Mouse (Mus musculus): Measurements from ENCODE around the gene Mertk. TPM values are rescaled to one million over a fixed set of nuclear protein-coding genes. Genes with fewer than 3 reads are reported as not detected.

The Mertk gene
- polyA plus RNA-seq, 1 experiment from 2014 or later: 5.4 TPM

DNA sequence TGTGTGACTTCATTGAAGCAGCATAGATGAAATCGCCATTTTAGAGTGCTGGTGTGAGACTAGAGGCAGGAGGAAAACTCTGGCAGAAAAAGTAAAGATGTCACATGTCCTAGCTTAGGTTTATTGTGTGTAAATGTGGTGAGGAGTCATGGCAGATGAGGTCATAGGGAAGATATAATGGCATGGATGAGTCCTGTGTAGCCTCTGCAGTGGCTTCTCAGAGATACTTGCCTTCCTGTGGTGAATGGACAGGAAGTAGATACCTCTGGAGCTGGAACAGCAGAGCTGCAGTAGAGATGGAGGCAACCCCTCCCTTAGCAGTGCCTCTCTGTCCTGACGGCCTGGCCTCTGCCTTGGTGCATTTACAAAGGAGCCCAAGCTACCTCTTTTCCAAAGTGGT, 140.7 kb downstream of the Mertk start:
- no peaks in the 10 kb centered on the region for H3K27me3 ChIP-seq (ENCODE audit: control insufficient read depth, insufficient read depth, low read length)
- no peaks in the 10 kb centered on the region for H3K9me3 ChIP-seq (ENCODE audit: control insufficient read depth, low read depth, low read length)
- H3K4me3 ChIP-seq (ENCODE audit: low read depth, low read length): no peak overlapping the region
- no peaks in the 10 kb centered on the region for H3K4me1 ChIP-seq (ENCODE audit: control insufficient read depth, insufficient read depth, low read length)
- peaks cover 43% of the 10 kb centered on the region for H3K36me3 ChIP-seq (ENCODE audit: control insufficient read depth, insufficient read depth, low read length)
- 90% methylated on average over 2 of the region's 2 CpGs for WGBS
- H3K27ac ChIP-seq (ENCODE audit: low read length): no peak overlapping the region
- H3K4me2 ChIP-seq (replicated peaks; ENCODE audit: low read depth, low read length): no peak overlapping the region
- no peak overlapping the region for H3K9ac ChIP-seq (replicated peaks; ENCODE audit: low read depth, low read length)
- ATAC-seq (ENCODE audit: insufficient number of reproducible peaks, insufficient read depth, low FRiP score, low read depth): no peak

DNA sequence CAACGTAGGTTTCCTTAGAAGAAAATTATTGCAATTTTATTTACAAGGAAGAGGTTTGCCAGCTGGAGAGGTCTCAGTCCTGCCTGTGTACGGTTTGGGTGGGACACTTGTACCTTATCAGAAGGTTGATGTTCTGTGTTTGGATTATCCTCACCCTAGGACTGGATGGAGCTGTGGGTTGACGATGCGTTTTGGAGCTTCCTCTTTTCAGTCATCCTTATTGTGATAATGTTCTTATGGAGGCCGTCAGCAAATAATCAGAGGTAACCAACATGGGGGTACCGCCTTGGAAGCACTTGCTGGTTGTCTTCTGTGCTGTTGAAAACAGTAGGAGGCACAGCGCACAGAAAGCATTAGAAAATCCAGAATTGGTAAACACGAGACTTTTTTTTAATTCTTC, 143.7 kb downstream of the Mertk start:
- Histone ChIP-seq H3K4me3 (ENCODE audit: low read depth, low read length) (no peak overlapping the region), H3K9ac (replicated peaks; ENCODE audit: low read depth, low read length) (no peak overlapping the region), H3K4me1 (ENCODE audit: control insufficient read depth, insufficient read depth, low read length) (no peaks in the 10 kb centered on the region), H3K36me3 (ENCODE audit: control insufficient read depth, insufficient read depth, low read length) (peaks cover 35% of the 10 kb centered on the region), H3K27me3 (ENCODE audit: control insufficient read depth, insufficient read depth, low read length) (no peaks in the 10 kb centered on the region), H3K9me3 (ENCODE audit: control insufficient read depth, low read depth, low read length) (no peaks in the 10 kb centered on the region), H3K4me2 (replicated peaks; ENCODE audit: low read depth, low read length) (no peak overlapping the region), H3K27ac (ENCODE audit: low read length) (no peak overlapping the region)
- ATAC-seq (ENCODE audit: insufficient number of reproducible peaks, insufficient read depth, low FRiP score, low read depth): no peak
- whole genome bisulfite sequencing: 84% methylated on average over 8 of the region's 8 CpGs

DNA sequence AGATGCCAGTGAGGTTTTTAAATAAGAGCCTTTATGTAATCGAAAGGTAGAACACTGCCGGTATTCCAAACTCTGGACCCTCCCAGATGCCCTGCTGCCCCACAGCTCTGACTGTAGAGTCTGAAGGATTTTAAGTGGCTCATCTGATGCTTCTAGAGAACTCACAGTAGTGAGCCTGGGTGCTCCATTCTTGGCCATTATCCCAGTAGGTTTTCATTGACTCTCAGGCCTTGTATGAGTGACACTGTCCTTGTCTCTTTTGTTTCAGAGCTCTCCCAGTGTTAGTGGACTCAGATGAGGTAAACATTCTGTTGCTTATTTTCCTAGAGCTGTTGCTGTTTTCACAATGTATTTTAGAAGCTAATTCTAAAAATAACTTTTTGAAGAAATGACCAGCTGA, 151.3 kb downstream of the Mertk start:
- no peak for ATAC-seq (ENCODE audit: insufficient number of reproducible peaks, insufficient read depth, low FRiP score, low read depth)
- Histone ChIP-seq H3K9ac (replicated peaks; ENCODE audit: low read depth, low read length) (no peak overlapping the region), H3K36me3 (ENCODE audit: control insufficient read depth, insufficient read depth, low read length) (peaks cover 29% of the 10 kb centered on the region), H3K4me1 (ENCODE audit: control insufficient read depth, insufficient read depth, low read length) (no peaks in the 10 kb centered on the region), H3K9me3 (ENCODE audit: control insufficient read depth, low read depth, low read length) (no peaks in the 10 kb centered on the region), H3K27ac (ENCODE audit: low read length) (no peak overlapping the region), H3K27me3 (ENCODE audit: control insufficient read depth, insufficient read depth, low read length) (no peaks in the 10 kb centered on the region), H3K4me3 (ENCODE audit: low read depth, low read length) (no peak overlapping the region), H3K4me2 (replicated peaks; ENCODE audit: low read depth, low read length) (no peak overlapping the region)
- 89% methylated on average over 2 of the region's 2 CpGs for WGBS

Other genes with a start within 250 kb of the Mertk start
- not detected in 2 replicates for gene Spdye4c, start 107.7 kb upstream of the Mertk start, polyA plus RNA-seq (2014; fragmentation: Nextera tagmentation; extraction: Ambion mirVana)
- gene Anapc1, start 11.6 kb upstream of the Mertk start, polyA plus RNA-seq (2014; fragmentation: Nextera tagmentation; extraction: Ambion mirVana): 86.0 and 86.3 TPM in 2 replicates
- gene Tmem87b, start 119.2 kb downstream of the Mertk start, polyA plus RNA-seq (2014; fragmentation: Nextera tagmentation; extraction: Ambion mirVana): 37.5 and 38.0 TPM in 2 replicates
- gene Fbln7, start 164.0 kb downstream of the Mertk start, polyA plus RNA-seq (2014; fragmentation: Nextera tagmentation; extraction: Ambion mirVana): 2.9 and 3.4 TPM in 2 replicates
- gene Zc3h8, start 245.1 kb downstream of the Mertk start, polyA plus RNA-seq (2014; fragmentation: Nextera tagmentation; extraction: Ambion mirVana): 8.1 and 9.0 TPM in 2 replicates